Mouse (Mus musculus): ENCODE measurements around the gene Ltbp3. TPM values are rescaled to one million over a fixed set of nuclear protein-coding genes. Genes with fewer than 3 reads are reported as not detected.

Ltbp3 gene
- total RNA-seq, 2 experiments from 2014 or later: 33.4 to 35.4 TPM

DNA sequence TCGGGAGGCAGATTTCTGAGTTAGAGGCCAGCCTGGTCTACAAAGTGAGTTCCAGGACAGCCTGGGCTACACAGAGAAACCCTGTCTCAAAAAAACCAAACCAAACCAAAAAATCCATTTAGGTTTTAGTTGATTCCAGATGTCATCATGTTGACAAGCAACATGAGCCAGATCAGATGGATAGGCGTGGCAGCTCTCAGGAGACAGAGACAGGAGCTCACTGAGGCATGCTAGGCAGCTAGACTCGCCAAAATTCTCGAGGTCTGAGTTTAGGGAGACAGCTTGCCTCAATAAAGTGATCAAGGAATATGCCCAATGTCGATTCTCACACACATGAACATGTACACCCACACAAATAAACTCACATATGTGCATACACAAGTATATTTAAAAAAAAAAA is 48.4 kb downstream of the Ltbp3 start:
- no peak for DNase-seq (ENCODE audit: low spot score in 2 of 2)

DNA sequence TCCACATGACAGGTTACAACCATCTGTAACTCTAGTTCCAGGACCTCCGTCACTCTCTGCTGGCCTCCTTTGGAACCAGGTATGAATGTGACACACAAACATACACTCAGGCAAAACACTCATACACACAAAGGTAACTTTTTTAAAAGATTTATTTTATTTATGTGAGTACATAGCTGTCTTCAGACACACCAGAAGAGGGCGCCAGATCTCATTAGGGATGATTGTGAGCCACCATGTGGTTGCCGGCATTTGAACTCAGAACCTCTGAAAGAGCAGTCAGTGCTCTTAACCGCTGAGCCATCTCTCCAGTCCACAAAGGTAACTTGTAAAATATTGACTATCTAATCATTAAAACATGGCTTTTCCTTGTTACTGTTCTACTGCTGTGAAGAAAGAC is 50.6 kb downstream of the Ltbp3 start:
- peak in 1 of 2 experiments; percentile 18 for DNase-seq (ENCODE audit: low spot score in 2 of 2)

DNA sequence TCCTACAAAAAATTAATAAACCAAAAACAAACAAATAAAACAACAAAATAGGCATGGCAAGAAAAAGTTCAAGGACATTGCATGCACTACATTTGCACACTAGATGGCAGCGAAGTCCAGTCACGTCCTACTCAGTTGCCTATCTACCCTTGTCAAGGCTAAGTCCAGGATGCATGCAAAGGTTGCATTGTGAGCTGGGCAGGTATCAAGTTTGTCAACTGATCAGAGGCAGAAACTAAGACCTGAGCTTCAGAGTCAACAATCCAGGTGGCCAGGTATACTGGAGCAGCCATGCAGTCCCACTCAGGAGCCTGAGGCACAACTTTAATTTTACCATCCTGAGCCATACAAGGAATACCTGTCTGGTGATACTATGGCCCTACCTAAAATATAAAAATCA is 52.4 kb downstream of the Ltbp3 start:
- peak in 1 of 2 experiments; percentile 64 for DNase-seq (ENCODE audit: low spot score in 2 of 2)

DNA sequence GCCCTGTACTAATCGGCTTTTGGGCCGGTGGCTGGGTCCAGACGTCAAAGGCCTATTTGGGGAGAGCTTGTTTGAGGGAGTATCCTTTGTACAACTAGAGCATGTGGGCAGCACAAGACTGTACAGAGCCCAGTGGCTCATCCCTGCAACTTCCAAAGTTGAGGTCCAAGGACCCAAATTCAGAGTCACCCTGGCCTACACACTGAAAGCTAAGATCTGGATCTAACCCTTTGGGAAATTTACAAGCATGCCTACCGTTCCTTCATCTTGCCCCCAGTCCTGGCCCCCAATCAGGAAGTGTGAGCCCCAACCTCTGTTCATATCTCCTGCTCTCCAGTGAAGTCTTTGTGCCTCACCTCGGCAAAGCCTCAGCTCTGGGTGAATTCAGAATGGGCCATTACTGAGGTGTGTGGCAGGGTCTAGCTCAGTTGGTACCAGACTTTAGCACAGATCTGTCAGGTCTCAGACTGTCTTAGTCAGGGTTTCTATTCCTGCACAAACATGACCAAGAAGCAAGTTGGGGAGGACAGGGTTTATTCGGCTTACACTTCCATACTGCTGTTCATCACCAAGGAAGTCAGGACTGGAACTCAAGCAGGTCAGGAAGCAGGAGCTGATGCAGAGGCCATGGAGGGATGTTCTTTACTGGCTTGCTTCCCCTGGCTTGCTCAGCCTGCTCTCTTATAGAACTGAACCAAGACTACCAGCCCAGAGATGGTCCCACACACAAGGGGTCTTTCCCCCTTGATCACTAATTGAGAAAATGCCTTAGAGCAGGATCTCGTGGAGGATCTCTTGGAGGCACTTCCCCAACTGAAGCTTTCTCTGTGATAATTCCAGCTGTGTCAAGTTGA is 53.4 kb downstream of the Ltbp3 start:
- peak; percentile 41 to 44 for DNase-seq (ENCODE audit: low spot score in 2 of 2)

DNA sequence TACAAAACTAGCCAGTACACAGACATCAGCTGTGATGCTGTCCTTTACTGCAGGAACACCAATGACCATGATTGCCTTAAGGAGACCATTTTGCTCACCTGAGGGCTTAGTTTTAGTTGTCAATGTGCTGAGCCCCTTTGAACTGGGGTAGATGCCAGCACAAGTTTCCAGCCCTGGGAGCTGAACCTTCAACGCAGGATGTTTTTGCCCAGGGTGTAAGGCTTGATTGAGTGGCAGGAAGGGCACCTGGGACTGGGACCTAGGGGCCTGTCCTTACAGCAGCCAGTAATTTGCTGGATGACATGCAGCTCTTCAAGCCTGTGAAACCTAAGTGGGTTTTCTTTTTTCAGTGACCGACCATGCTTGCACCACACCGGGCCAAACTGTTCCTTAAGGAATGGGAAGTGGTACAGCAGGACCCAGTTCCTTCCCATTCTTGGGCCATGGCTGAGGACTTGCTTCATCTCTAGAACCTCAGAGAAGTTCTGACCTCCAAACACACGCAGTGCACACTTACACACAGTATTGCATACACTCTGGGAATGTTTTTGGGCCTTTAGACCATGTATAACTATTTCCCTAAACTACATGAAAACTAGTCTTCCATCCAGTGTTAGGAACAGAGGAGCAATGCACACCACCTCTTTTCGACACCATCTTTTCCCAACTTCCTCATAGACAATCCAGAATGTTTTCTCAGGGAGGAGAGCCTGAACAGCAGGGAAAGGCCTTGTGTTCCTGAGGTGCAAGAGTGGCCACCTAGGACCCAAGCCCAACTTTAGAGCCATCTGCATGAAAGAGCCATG is 54.3 kb downstream of the Ltbp3 start:
- peak; percentile 53 to 61 for DNase-seq (ENCODE audit: low spot score in 2 of 2)

DNA sequence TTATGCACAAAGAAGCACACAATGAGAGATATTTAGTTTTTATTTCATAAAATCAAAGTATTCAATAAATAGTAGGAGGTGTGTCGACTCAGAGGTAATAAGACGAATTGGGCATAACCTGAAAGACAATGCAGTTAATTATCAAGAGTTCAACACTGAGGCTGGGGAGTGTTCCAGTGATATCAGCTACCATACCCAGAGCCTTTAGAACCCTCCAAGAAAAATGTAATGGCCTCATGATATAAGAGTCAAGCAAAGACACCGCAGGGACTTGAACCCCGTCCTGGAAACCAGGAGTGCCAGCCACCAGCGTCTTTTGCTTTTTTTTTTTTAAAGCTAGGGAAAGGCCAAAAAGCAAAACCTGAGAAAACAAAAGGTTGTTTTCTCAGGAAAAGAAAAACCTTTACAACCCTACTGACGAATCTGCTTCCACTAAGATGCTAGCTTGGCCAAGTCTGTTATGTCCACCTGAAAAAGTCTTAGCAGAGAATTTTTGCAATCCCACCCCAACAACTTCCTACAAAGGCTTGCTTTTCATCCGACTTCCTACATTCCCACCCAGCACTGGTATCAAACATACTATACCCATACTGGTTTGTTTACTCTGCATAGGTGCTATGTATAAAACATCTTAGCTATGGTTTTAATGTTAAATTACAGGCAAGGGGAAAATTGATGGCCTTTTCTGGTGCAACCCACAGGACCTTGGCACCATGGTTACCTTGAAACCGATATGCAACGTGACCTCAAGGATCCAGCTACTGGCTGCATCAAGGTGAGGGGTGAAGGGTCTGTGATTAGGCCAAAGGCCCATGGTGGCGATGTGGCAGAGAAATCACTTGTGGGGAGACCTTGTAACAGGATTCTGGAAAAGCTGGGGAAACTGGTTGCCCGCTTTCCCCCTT is 55.2 kb downstream of the Ltbp3 start:
- peak in 1 of 2 experiments; percentile 28 for DNase-seq (ENCODE audit: low spot score in 2 of 2)

DNA sequence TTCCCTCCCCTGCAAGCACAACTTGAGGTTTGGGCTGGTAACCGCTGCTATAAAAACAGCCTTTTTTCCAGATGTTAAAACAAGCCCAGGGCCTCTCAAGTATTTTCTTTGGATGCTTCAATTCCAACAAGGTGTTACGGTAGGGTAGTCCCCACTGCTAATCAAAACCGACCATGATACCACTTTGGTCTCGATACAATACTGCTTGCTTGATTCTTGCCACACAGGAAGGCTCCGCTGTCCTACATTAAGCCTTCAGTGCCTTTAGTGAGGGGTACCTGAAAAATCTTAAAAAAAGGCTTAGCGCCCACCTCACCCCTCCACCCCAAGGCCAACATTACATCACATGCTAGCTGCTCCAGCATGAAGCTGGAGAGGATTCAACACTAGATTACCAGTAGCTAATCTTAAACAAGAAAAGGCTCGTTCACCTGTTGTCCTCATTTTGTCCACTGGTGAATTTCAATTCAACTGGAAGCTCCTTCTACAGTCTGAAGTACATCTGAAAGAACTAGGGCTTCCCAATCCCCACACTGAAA is 55.9 kb downstream of the Ltbp3 start:
- DNase-seq (ENCODE audit: low spot score in 2 of 2): peak in 1 of 2 experiments; percentile 13

DNA sequence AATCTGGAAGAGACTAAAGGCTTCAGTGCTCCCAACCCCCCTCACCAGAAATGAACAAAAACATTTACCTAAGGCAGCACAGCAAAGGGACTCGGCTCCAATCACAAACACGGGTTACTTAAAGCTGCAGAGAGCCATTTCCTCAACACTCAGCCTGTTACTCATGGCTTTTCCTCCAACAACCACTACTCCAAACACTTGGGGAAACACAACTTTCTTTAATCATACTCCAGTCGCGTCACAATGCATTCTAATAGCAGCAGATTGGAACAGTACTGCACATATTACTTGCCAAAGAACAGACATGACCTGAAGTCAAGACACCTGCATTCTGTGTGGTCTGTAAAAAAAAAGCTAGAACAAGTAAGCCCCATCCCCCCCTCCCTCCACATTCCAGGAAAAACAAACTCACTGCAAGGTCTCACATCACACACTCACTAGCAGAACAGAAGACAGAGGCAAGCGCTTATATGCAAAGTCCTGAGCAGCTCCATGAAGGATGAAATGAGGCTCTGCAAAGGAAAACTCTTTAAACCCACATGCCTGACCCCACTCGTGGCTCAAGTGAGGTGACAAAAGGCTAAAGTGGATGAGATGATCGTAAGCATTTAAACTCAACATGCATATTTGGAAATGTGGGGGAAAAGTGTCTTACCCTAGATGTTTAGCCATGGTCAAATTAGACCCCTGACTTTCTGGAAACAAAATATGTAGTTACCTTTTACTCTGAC is 56.8 kb downstream of the Ltbp3 start:
- peak in 1 of 2 experiments; percentile 28 for DNase-seq (ENCODE audit: low spot score in 2 of 2)

DNA sequence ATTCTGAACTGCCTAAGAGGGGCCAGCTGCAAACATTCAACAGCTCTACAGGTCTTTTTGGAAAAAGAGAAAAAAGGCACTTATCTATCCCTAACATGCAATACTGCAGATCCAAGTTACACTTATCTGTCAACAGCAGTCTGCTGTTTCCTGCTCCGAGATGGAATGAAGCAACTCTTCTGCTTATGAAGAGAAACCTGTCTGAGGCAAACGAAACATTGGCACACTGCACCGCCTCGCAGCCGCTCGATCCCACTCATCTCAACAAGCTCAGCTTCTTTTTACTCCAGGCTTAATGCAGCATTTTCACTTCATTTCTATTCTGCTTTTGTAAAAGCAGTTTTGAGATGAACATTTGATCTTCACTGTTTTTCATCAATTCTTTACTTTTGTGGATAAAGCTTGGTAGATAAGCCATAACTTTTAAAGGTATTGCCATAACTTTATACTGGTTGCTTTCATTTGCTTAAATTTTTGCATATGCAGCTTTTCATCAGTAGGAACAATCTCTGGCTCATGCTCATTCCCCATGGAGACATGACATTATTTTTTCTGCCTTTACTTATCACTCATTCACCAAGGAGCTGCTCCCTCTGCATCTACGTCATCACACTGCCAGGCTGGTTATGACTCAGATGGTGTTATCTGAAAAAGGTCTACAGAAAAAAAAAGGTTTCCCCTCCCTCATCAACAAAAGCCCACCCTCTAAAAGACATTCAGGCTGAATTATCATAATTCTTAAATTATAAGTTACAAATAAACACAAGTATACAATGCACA is 58.2 kb downstream of the Ltbp3 start:
- DNase-seq (ENCODE audit: low spot score in 2 of 2): no peak

DNA sequence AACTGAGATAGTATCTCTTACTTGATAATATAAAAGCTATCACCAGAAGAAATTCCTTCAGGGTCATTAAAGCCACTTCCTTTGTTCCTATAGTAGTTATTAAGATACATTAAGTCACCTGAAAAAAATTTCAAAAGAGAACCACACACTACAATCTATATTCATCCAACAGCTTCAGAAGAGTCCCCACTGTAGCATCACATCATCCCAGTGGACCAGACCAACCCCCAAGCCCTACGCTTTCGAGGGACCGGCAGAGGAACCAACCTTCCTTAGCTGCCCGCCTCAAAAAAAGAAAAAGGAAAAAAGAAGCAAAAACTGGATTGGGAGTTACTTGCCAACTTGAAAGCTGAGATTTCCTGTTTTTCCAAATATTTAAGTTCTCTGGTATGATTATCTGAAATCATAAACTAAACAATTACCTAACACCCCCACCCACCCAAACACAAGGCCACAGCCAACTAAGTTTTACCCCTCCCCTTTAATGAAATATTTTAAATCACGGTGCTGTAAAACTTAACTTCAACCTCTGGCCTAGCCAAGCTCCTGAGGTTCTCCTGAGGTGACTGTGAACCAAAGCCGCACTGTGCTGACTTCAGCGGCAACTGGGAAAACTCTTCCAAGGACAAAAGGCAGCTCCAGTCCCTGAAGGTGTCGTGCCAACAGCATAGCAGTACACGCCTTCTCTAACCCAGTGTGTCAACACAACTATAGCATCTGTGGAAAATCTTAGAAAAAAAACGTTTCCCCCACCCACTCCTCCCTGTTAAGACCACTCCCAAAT is 59.1 kb downstream of the Ltbp3 start:
- DNase-seq (ENCODE audit: low spot score in 2 of 2): no peak

DNA sequence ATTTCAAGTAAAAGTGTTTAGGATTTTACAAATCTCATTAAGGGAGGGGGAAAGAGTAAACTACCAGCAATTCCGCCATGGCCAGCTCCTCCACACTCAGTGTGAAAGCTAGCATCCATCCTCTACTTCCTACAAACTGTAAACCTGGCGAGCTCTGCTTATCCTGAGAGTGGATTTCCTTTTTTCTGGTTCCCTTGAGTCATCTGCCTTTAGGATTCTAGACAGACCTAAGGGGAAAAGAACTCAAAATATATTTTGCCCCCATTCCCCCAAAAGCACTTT is 59.6 kb downstream of the Ltbp3 start:
- no peak for DNase-seq (ENCODE audit: low spot score in 2 of 2)

DNA sequence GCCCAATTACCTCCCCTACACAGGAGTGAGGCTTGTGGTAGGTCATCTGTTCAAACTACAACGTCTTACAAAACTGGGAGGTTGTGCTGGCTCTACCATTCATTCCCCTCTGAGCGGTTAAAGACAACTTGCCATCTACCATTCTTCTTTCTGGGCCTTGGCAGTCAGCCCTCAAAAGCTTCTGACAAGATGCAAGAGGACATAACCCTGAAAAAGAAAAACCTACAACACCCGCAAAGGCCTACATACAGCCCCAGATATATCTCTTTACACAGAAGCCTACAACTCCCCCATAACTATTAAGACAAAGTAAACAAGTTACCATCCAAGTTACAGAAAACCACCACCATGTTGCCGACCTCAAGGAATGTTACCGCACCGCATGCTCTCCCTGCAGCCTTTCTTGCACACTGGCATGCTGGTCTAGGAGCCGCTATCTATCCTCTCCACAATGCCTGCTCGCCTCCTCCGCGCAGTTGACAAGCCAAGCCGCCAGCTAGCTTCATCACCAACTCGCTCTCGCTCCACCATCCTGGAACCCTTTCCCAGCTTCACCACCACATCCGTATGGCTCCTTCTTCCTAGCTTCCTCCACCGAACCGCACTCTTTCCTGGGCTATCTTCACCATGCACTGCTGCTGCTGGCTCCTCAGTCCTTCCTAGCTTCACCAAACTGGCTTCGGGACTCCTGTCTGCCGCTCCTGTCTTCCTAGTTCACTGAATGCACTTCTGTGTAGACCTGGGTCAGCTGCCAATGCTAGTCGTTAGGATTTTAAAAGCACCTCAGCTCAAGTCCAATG is 60.1 kb downstream of the Ltbp3 start:
- DNase-seq (ENCODE audit: low spot score in 2 of 2): no peak

DNA sequence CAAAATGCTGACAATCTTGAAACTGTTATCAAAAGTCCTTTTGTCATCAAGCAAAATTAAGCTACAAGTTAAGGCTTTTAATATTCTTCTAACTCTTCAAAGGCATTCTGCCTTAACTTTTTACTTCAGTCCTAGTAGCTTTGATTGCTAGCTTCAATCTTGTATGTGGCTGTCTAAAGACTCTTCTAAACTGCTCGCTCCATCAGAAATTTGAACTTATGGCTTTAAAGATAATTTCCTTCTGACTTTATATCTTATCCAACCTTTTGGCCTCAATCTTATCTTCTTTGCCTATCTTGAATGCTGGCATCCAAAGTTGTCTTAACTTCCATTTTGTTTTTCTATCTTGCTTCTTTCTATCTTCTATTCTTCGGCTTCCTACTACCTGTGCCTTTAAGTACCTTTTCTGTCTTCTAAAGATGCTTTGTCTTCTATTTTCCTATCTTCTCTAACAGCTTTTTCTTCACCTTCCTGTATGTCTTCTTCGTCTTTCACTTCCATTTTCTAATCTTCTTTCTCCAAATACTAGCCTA is 60.8 kb downstream of the Ltbp3 start:
- DNase-seq (ENCODE audit: low spot score in 2 of 2): no peak

DNA sequence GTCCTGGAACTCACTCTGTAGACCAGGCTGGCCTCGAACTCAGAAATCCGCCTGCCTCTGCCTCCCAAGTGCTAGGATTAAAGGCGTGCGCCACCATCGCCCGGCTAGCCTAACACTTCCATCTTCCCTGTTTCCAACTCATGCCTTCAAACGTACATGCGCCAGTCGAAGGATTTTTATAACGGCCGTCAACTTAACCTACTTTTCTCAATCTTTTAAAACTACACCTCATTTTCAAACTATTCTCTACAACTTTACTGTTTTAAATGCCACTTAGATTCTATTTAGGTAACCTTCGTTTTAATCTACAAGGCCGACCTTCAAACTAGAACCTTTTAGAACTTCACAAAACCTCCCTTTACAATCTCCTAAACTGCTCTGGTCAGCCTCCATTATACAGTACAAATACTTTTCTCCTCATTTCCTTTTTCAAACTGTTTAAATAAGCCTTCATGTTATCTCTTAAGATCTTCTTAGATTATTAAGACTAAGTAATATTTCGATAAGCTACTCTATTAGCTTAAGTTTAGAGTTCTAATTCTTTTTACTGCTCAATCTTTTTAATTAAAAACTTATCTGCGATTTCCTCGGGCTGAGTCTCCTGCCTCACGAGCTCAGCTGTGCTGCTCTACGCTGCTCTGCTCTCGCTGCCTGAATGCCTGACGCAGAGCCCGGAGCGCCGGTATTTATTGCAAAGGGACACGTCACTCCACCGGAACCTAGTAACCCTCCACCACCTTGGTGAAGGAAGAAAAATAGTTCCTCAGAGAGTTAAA is 61.5 kb downstream of the Ltbp3 start:
- DNase-seq (ENCODE audit: low spot score in 2 of 2): peak; percentile 99

DNA sequence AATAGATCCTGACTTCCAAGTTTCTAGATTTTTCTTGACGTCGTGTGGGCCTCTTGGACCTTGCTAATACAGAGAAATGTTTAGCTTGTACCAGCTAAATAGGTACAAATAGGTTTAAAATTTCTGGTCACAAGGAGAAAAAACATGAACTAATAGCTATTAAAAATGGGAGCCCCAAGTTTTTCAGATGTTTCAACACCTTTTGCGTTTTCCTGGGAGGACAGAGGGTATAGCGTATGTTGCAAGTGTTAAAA is 62.0 kb downstream of the Ltbp3 start:
- DNase-seq (ENCODE audit: low spot score in 2 of 2): no peak

DNA sequence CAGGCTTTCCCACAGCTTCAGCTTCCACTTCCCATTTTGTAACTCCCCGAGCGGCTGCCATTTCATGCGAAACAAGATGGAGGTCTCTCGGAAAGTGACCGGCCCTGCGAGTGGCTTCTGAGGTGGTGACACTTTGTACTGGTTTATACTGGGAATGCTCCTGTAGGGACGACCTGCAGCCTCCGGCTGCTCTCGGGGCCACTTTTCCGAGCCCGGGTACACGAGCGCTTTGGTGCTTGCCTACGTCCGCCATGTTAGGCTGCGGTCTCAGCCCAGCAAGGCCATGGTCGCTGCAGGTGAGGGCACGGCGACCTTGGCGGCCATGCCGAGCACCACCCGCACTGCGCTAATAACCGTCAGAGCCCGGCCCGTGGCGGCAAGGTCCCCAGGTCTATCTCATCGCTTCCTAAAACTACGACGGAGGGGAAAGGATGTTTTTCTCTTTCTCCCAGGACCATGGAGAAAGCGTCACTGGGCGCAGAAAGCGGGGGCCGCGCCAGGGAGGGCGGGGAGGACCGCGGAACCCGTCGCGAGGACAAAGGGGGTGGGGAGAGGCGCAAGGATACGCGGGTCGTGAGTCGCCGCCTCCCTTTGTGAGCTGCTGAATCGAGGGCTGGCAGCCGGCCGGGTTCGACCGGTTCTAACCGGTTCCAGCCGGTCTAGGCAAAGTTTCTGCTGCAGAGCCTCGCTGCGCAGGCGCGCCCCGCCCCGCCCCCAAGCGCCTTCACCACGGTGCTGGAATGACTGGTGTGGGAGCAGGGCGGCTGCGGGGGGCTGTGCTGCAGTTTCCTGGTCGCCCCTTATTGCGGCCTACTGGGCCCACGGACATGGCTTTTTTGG is 62.6 kb downstream of the Ltbp3 start:
- DNase-seq (ENCODE audit: low spot score in 2 of 2): peak; percentile 100
